Mouse (Mus musculus) natural killer cell, adult 2 months (primary cell): ENCODE measurements around the gene Gm5447.

ENCODE experiments used
- DNase-seq, 2 experiments: peaks; one replicate each; pipeline ENCODE4 v3.0.0; 2022; ENCODE audit warnings: low spot score in 2 of 2

Gm5447 gene

GRCm38 (mm10) chr13:30986934-30987455 is 13.0 kb downstream of the Gm5447 start:
- no peak for DNase-seq

GRCm38 (mm10) chr13:30987686-30988085 is 13.7 kb downstream of the Gm5447 start:
- DNase-seq = no peak

GRCm38 (mm10) chr13:30989710-30990109 is 15.7 kb downstream of the Gm5447 start:
- no peak for DNase-seq

GRCm38 (mm10) chr13:30990233-30990632 is 16.2 kb downstream of the Gm5447 start:
- DNase-seq = no peak

GRCm38 (mm10) chr13:30993819-30994218 is 19.8 kb downstream of the Gm5447 start:
- DNase-seq = peak; percentile 44 to 47

- peak in 1 of 2 experiments; percentile 25 for DNase-seq
These were observed 20.4 kb downstream of the Gm5447 start for GRCm38 (mm10) chr13:30994249-30994858.

- no peak for DNase-seq
These were observed 23.7 kb downstream of the Gm5447 start for GRCm38 (mm10) chr13:30997526-30998253.

GRCm38 (mm10) chr13:30999799-31000198 is 25.8 kb downstream of the Gm5447 start:
- DNase-seq = no peak

- DNase-seq = no peak
These were observed 30.5 kb downstream of the Gm5447 start for GRCm38 (mm10) chr13:31004458-31004857.

GRCm38 (mm10) chr13:31004995-31005394 is 31.0 kb downstream of the Gm5447 start:
- no peak for DNase-seq

GRCm38 (mm10) chr13:31017545-31017944 is 43.5 kb downstream of the Gm5447 start:
- peak in 1 of 2 experiments; percentile 16 for DNase-seq

GRCm38 (mm10) chr13:31021514-31021913 is 47.5 kb downstream of the Gm5447 start:
- DNase-seq = no peak

- no peak for DNase-seq
These were observed 47.9 kb downstream of the Gm5447 start for GRCm38 (mm10) chr13:31021927-31022326.

GRCm38 (mm10) chr13:31023664-31024063 is 49.7 kb downstream of the Gm5447 start:
- no peak for DNase-seq
